Mouse (Mus musculus) embryonic facial prominence, embryonic 13.5 days (tissue): ENCODE data around the gene Iah1. TPM values are rescaled to one million over a fixed set of nuclear protein-coding genes. Genes with fewer than 3 reads are reported as not detected.
A peak's percentile ranks its signal among the peaks of the same experiment; 100 is the strongest.

ENCODE experiments used
- ATAC-seq: fragments of 200-750 bp; cut with Nextera tagmentation; 2 replicates; pipeline ENCODE4 v1.8.0; 2017; ENCODE audit warnings: low read depth; ENCODE audit not compliant: insufficient number of reproducible peaks, insufficient read depth, low FRiP score, low TSS enrichment
- H3K27ac ChIP-seq: fragments of 300-500 bp; sonication (generic); 2 replicates; pipeline ENCODE4 v1.5.1; 2015; ENCODE audit warnings: moderate library complexity, mild to moderate bottlenecking, inconsistent platforms
- H3K27me3 ChIP-seq: fragments of 300-500 bp; sonication (generic); 2 replicates; pipeline ENCODE4 v1.6.1; 2015; ENCODE audit warnings: mild to moderate bottlenecking, inconsistent platforms
- H3K36me3 ChIP-seq: fragments of 300-500 bp; sonication (generic); 2 replicates; pipeline ENCODE4 v1.6.1; 2015; ENCODE audit warnings: mild to moderate bottlenecking, inconsistent platforms
- H3K4me1 ChIP-seq: fragments of 300-500 bp; sonication (generic); 2 replicates; pipeline ENCODE4 v1.6.1; 2015; ENCODE audit warnings: inconsistent platforms
- H3K4me2 ChIP-seq: fragments of 300-500 bp; sonication (generic); 2 replicates; pipeline ENCODE4 v1.6.1; 2015; ENCODE audit warnings: moderate library complexity, mild to moderate bottlenecking, inconsistent platforms
- H3K4me3 ChIP-seq: fragments of 300-500 bp; sonication (generic); 2 replicates; pipeline ENCODE4 v1.5.1; 2015; ENCODE audit warnings: mild to moderate bottlenecking, inconsistent platforms
- H3K9ac ChIP-seq: fragments of 300-500 bp; sonication (generic); 2 replicates; pipeline ENCODE4 v1.6.1; 2015; ENCODE audit warnings: mild to moderate bottlenecking, inconsistent platforms
- H3K9me3 ChIP-seq: fragments of 300-500 bp; sonication (generic); 2 replicates; pipeline ENCODE4 v1.6.1; 2016; ENCODE audit warnings: inconsistent platforms
- WGBS: fragments of 180-500 bp; shearing (Covaris S2); methylation state at CpG from one replicate; pipeline ENCODE4 v1.1.7; 2015; ENCODE audit warnings: mixed read lengths; 5-methylcytosine and 5-hydroxymethylcytosine counted together
- polyA plus RNA-seq: library from polyadenylated mRNA; unstranded; fragments of >200 nt; fragmentation: Nextera tagmentation; extraction: Ambion mirVana; gene quantifications from 2 replicates; pipeline ENCODE4 v1.2.1, GENCODE M21; 2015

Gene Iah1
- polyA plus RNA-seq, 1 experiment from 2014 or later = 56.4 TPM

- H3K9ac ChIP-seq = no peak overlapping the region
- H3K4me2 ChIP-seq = no peak overlapping the region
- no peak overlapping the region for H3K4me3 ChIP-seq
- no peaks in the 10 kb centered on the region for H3K27me3 ChIP-seq
- peaks cover 52% of the 10 kb centered on the region for H3K36me3 ChIP-seq
- no peaks in the 10 kb centered on the region for H3K9me3 ChIP-seq
- peaks cover 19% of the 10 kb centered on the region for H3K4me1 ChIP-seq
- ATAC-seq = no peak
- 83% methylated on average over 6 of the region's 6 CpGs for WGBS
- no peak overlapping the region for H3K27ac ChIP-seq
Observed at GRCm38 (mm10) chr12:21289651-21290050, 26.5 kb upstream of the Iah1 start.

GRCm38 (mm10) chr12:21298856-21299255 is 17.3 kb upstream of the Iah1 start:
- H3K4me1 ChIP-seq = no peaks in the 10 kb centered on the region
- H3K9me3 ChIP-seq = no peaks in the 10 kb centered on the region
- no peak overlapping the region for H3K27ac ChIP-seq
- no peak overlapping the region for H3K9ac ChIP-seq
- WGBS = 95% methylated on average over 11 of the region's 11 CpGs
- no peak for ATAC-seq
- H3K36me3 ChIP-seq = peaks cover 91% of the 10 kb centered on the region
- no peaks in the 10 kb centered on the region for H3K27me3 ChIP-seq
- no peak overlapping the region for H3K4me2 ChIP-seq
- H3K4me3 ChIP-seq = no peak overlapping the region

GRCm38 (mm10) chr12:21301324-21301723 is 14.9 kb upstream of the Iah1 start:
- H3K9me3 ChIP-seq = no peaks in the 10 kb centered on the region
- H3K4me2 ChIP-seq = no peak overlapping the region
- no peak for ATAC-seq
- H3K27ac ChIP-seq = no peak overlapping the region
- WGBS = 93% methylated on average over 7 of the region's 7 CpGs
- peaks cover 88% of the 10 kb centered on the region for H3K36me3 ChIP-seq
- H3K9ac ChIP-seq = no peak overlapping the region
- no peaks in the 10 kb centered on the region for H3K4me1 ChIP-seq
- no peaks in the 10 kb centered on the region for H3K27me3 ChIP-seq
- no peak overlapping the region for H3K4me3 ChIP-seq

- no peak overlapping the region for H3K27ac ChIP-seq
- no peak overlapping the region for H3K4me3 ChIP-seq
- peaks cover 88% of the 10 kb centered on the region for H3K36me3 ChIP-seq
- WGBS = 90% methylated on average over 8 of the region's 8 CpGs
- no peak overlapping the region for H3K9ac ChIP-seq
- no peaks in the 10 kb centered on the region for H3K4me1 ChIP-seq
- ATAC-seq = no peak
- H3K4me2 ChIP-seq = no peak overlapping the region
- no peaks in the 10 kb centered on the region for H3K27me3 ChIP-seq
- H3K9me3 ChIP-seq = no peaks in the 10 kb centered on the region
Observed at GRCm38 (mm10) chr12:21301932-21302331, 14.3 kb upstream of the Iah1 start.

GRCm38 (mm10) chr12:21302361-21302783 is 13.8 kb upstream of the Iah1 start:
- Histone ChIP-seq H3K4me1 (no peaks in the 10 kb centered on the region), H3K27ac (no peak overlapping the region), H3K27me3 (no peaks in the 10 kb centered on the region), H3K9ac (no peak overlapping the region), H3K4me3 (no peak overlapping the region), H3K4me2 (no peak overlapping the region), H3K9me3 (no peaks in the 10 kb centered on the region), H3K36me3 (peaks cover 88% of the 10 kb centered on the region)
- WGBS = 90% methylated on average over 5 of the region's 5 CpGs
- no peak for ATAC-seq

- H3K9me3 ChIP-seq = no peaks in the 10 kb centered on the region
- no peaks in the 10 kb centered on the region for H3K27me3 ChIP-seq
- H3K4me2 ChIP-seq = no peak overlapping the region
- ATAC-seq = no peak
- H3K4me1 ChIP-seq = no peaks in the 10 kb centered on the region
- H3K36me3 ChIP-seq = peaks cover 93% of the 10 kb centered on the region
- 92% methylated on average over 4 of the region's 4 CpGs for WGBS
- H3K9ac ChIP-seq = no peak overlapping the region
- no peak overlapping the region for H3K4me3 ChIP-seq
- no peak overlapping the region for H3K27ac ChIP-seq
Observed at GRCm38 (mm10) chr12:21305741-21306140, 10.4 kb upstream of the Iah1 start.

- H3K27me3 ChIP-seq = no peaks in the 10 kb centered on the region
- no peaks in the 10 kb centered on the region for H3K9me3 ChIP-seq
- no peak overlapping the region for H3K9ac ChIP-seq
- WGBS = 74% methylated on average over 4 of the region's 4 CpGs
- no peak overlapping the region for H3K4me2 ChIP-seq
- no peak overlapping the region for H3K27ac ChIP-seq
- H3K36me3 ChIP-seq = peaks cover 94% of the 10 kb centered on the region
- ATAC-seq = no peak
- no peaks in the 10 kb centered on the region for H3K4me1 ChIP-seq
- no peak overlapping the region for H3K4me3 ChIP-seq
Observed at GRCm38 (mm10) chr12:21306721-21307120, 9.5 kb upstream of the Iah1 start.

GRCm38 (mm10) chr12:21312201-21312600 is 4.0 kb upstream of the Iah1 start:
- peaks cover 4% of the 10 kb centered on the region for H3K4me1 ChIP-seq
- H3K27ac ChIP-seq = no peak overlapping the region
- H3K4me2 ChIP-seq = no peak overlapping the region
- no peak for ATAC-seq
- peaks cover 79% of the 10 kb centered on the region for H3K36me3 ChIP-seq
- H3K27me3 ChIP-seq = no peaks in the 10 kb centered on the region
- 86% methylated on average over 5 of the region's 5 CpGs for WGBS
- H3K9ac ChIP-seq = no peak overlapping the region
- H3K4me3 ChIP-seq = no peak overlapping the region
- H3K9me3 ChIP-seq = no peaks in the 10 kb centered on the region

- Histone ChIP-seq H3K27ac (0 out of 2 replicates have a peak overlapping the region, but pooled peaks have one; percentile 84), H3K36me3 (peaks cover 57% of the 10 kb centered on the region), H3K4me3 (peak overlapping the region; percentile 70), H3K4me1 (peaks cover 8% of the 10 kb centered on the region), H3K4me2 (peak overlapping the region; percentile 60), H3K9ac (peak overlapping the region; percentile 85), H3K27me3 (no peaks in the 10 kb centered on the region), H3K9me3 (no peaks in the 10 kb centered on the region)
- ATAC-seq = no peak
- 24% methylated on average over 7 of the region's 7 CpGs for WGBS
Observed at GRCm38 (mm10) chr12:21316869-21317265, 678 bp downstream of the Iah1 start.

- Histone ChIP-seq H3K27ac (no peak overlapping the region), H3K27me3 (no peaks in the 10 kb centered on the region), H3K4me1 (peaks cover 8% of the 10 kb centered on the region), H3K9ac (no peak overlapping the region), H3K4me3 (no peak overlapping the region), H3K36me3 (peaks cover 57% of the 10 kb centered on the region), H3K9me3 (no peaks in the 10 kb centered on the region), H3K4me2 (no peak overlapping the region)
- 76% methylated on average over 12 of the region's 12 CpGs for WGBS
- ATAC-seq = no peak
Observed at GRCm38 (mm10) chr12:21318143-21318895, 2.1 kb downstream of the Iah1 start.

GRCm38 (mm10) chr12:21320317-21320716 is 4.1 kb downstream of the Iah1 start:
- no peaks in the 10 kb centered on the region for H3K9me3 ChIP-seq
- ATAC-seq = no peak
- H3K27ac ChIP-seq = no peak overlapping the region
- 88% methylated on average over 4 of the region's 4 CpGs for WGBS
- H3K4me3 ChIP-seq = no peak overlapping the region
- H3K4me1 ChIP-seq = peaks cover 8% of the 10 kb centered on the region
- H3K9ac ChIP-seq = no peak overlapping the region
- no peak overlapping the region for H3K4me2 ChIP-seq
- H3K36me3 ChIP-seq = peaks cover 51% of the 10 kb centered on the region
- no peaks in the 10 kb centered on the region for H3K27me3 ChIP-seq

- H3K27ac ChIP-seq = no peak overlapping the region
- 83% methylated on average over 9 of the region's 9 CpGs for WGBS
- peaks cover 8% of the 10 kb centered on the region for H3K4me1 ChIP-seq
- H3K4me3 ChIP-seq = no peak overlapping the region
- H3K27me3 ChIP-seq = no peaks in the 10 kb centered on the region
- H3K36me3 ChIP-seq = peaks cover 60% of the 10 kb centered on the region
- H3K4me2 ChIP-seq = no peak overlapping the region
- no peak for ATAC-seq
- no peaks in the 10 kb centered on the region for H3K9me3 ChIP-seq
- no peak overlapping the region for H3K9ac ChIP-seq
Observed at GRCm38 (mm10) chr12:21321170-21321569, 5.0 kb downstream of the Iah1 start.
